Mouse (Mus musculus) forebrain, postnatal 0 days (tissue): ENCODE data around the gene Zfp768. TPM values are rescaled to one million over a fixed set of nuclear protein-coding genes. Genes with fewer than 3 reads are reported as not detected.
"Not testable (repeated sequence)": the region's sequence is repeated elsewhere in the genome, so short reads cannot be mapped to it uniquely, and the experiment has no call there.

ENCODE experiments used
- ATAC-seq: fragments of 200-750 bp; cut with Nextera tagmentation; 2 replicates; pipeline ENCODE4 v1.8.0; 2017; ENCODE audit warnings: mild to moderate bottlenecking, moderate library complexity
- DNase-seq: peaks from one replicate; pipeline ENCODE4 v3.0.0-alpha.2; 2015
- H3K27ac ChIP-seq: fragments of 300-500 bp; sonication (generic); 2 replicates; pipeline ENCODE4 v1.5.1; 2014; ENCODE audit warnings: low read depth, mild to moderate bottlenecking, antibody characterized with exemption, low read length, moderate library complexity, mixed read lengths
- H3K27me3 ChIP-seq: fragments of 300-500 bp; sonication (generic); 2 replicates; pipeline ENCODE4 v1.6.1; 2014; ENCODE audit warnings: mild to moderate bottlenecking, low read length, mixed read lengths; ENCODE audit not compliant: insufficient read depth
- H3K36me3 ChIP-seq: fragments of 300-500 bp; sonication (generic); 2 replicates; pipeline ENCODE4 v1.6.1; 2014; ENCODE audit warnings: mild to moderate bottlenecking, moderate library complexity; ENCODE audit not compliant: insufficient read depth
- H3K4me1 ChIP-seq: fragments of 300-500 bp; sonication (generic); 2 replicates; pipeline ENCODE4 v1.6.1; 2014; ENCODE audit warnings: antibody characterized with exemption; ENCODE audit not compliant: insufficient read depth
- H3K4me2 ChIP-seq: fragments of 300-500 bp; sonication (generic); 2 replicates; pipeline ENCODE4 v1.6.1; 2014; ENCODE audit warnings: low read depth, mild to moderate bottlenecking, moderate library complexity
- H3K4me3 ChIP-seq: fragments of 300-500 bp; sonication (generic); 2 replicates; pipeline ENCODE4 v1.5.1; 2014; ENCODE audit warnings: low read depth, low read length, mixed read lengths
- H3K9ac ChIP-seq: fragments of 300-500 bp; sonication (generic); 2 replicates; pipeline ENCODE4 v1.6.1; 2014; ENCODE audit warnings: mild to moderate bottlenecking
- H3K9me3 ChIP-seq: fragments of 300-500 bp; sonication (generic); 2 replicates; pipeline ENCODE4 v1.6.1; 2016; ENCODE audit warnings: low read length
- CTCF ChIP-seq: sonication (generic); IDR thresholded peaks from 2 replicates; pipeline ENCODE4 v1.5.1; 2016; ENCODE audit warnings: antibody characterized with exemption, control low read depth, low read depth
- WGBS: fragments of 180-500 bp; shearing (Covaris S2); extraction: QIAGEN DNeasy Blood & Tissue Kit; methylation state at CpG from one replicate; pipeline ENCODE4 v1.1.7; 2014; 5-methylcytosine and 5-hydroxymethylcytosine counted together
- polyA plus RNA-seq: library from polyadenylated mRNA; unstranded; fragments of >200 nt; fragmentation: Nextera tagmentation; extraction: Ambion mirVana; gene quantifications from 2 replicates; pipeline ENCODE4 v1.2.1, GENCODE M21; 2015
- total RNA-seq: library from RNA; depleted of rRNA; stranded (reverse); fragments of >200 nt; gene quantifications from 2 replicates; pipeline ENCODE4 v1.2.3, GENCODE M21; 2014

The Zfp768 gene
- total and polyA plus RNA-seq, 2 experiments from 2014 or later: 10.0 to 31.7 TPM

DNA sequence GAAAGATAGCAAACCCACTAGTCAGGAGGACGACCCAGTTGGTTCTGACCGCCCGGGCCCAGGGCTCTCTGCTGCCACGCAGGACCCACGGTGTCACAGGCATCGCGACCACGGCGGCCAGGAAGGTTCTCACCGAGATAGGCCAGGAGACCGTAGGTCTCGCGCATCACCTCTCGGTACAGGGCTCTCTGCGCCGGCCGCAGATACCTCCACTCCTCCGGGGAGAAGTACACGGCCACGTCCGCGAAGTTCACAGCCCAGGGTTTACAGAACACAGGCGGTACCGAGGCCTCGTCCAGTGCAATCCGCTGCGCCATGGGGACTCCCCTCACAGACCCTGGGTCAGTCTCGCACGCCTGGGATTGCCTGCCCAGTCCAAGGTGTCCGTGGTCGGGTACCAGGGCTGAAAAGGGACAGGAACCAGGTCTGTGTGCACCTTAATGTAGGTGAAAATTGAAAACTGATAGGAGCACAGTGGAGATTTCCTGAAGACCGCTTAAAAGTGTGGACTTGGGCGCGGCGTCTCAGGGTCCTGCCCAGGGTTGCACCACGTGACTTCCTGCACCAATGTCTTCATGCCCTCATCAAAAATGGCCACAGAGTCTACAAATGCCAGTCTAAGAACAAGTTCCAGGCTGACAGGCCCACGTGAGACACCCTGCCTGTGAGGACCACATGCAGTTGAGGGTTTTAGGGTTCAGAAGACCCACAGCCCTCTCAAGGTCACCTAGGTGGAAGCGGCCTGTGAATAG lies 41.4 kb upstream of the Zfp768 start, which contains the start of gene 9130019O22Rik:
9130019O22Rik (minus strand) TSS at position 526 of the 752 bp plus-strand sequence.
- no peaks in the 10 kb centered on the region for H3K4me1 ChIP-seq
- peaks cover 8% of the 10 kb centered on the region; the same call in 1 of the 2 replicates for H3K36me3 ChIP-seq
- H3K27me3 ChIP-seq: no peaks in the 10 kb centered on the region
- H3K27ac ChIP-seq: no peak within 1 kb of the TSS
- peak within 1 kb of the TSS; percentile 46 for H3K4me3 ChIP-seq
- peak within 1 kb of the TSS; percentile 52 for H3K9ac ChIP-seq
- TF ChIP-seq CTCF: no peak
- WGBS: 15% methylated on average over 38 of the region's 38 CpGs
- peak; percentile 95 for ATAC-seq
- H3K9me3 ChIP-seq: no peaks in the 10 kb centered on the region
- peak; percentile 90 for DNase-seq
- peak within 1 kb of the TSS; percentile 77 for H3K4me2 ChIP-seq

DNA sequence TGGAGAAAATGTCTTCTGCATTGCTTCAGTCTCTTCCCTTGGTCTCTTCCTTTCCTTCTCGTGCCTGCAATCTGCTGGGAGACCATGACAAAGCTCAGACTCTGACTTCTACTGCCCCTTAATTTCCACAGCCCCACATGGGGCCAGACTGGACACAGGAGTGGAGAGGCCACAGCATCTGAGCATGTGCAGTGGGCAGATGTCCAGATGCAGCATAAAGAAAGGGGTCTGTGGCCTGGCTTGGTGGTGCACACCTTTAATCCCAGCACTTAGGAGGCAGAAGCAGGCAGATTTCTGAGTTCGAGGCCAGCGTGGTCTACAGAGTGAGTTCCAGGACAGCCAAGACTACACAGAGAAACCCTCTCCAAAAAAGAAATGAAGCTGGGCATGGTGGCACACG lies 40.2 kb upstream of the Zfp768 start:
- WGBS: 93% methylated on average over 4 of the region's 4 CpGs
- not testable (repeated sequence) for H3K4me1 ChIP-seq, H3K9ac ChIP-seq, H3K36me3 ChIP-seq, H3K27me3 ChIP-seq, H3K4me2 ChIP-seq, H3K4me3 ChIP-seq, DNase-seq, H3K9me3 ChIP-seq, ATAC-seq, H3K27ac ChIP-seq

- Histone ChIP-seq H3K27me3 (no peaks in the 10 kb centered on the region), H3K4me1 (no peaks in the 10 kb centered on the region), H3K9me3 (no peaks in the 10 kb centered on the region), H3K9ac (no peak overlapping the region), H3K36me3 (peaks cover 4% of the 10 kb centered on the region; the same call in 1 of the 2 replicates), H3K27ac (no peak overlapping the region), H3K4me2 (no peak overlapping the region), H3K4me3 (no peak overlapping the region)
- TF ChIP-seq CTCF: no peak
- ATAC-seq: no peak
- DNase-seq: no peak
- 83% methylated on average over 6 of the region's 6 CpGs for WGBS
Measured at GRCm38 (mm10) chr7:127378310-127378921, 33.0 kb upstream of the Zfp768 start.

GRCm38 (mm10) chr7:127375271-127376245 lies 30.2 kb upstream of the Zfp768 start, which contains the start of gene Zfp747:
TSS of gene Zfp747 (minus strand) at chr7:127376050.
- Histone ChIP-seq H3K4me2 (peak within 1 kb of the TSS; percentile 81), H3K27ac (peak within 1 kb of the TSS; percentile 69), H3K4me3 (peak within 1 kb of the TSS; percentile 63), H3K9ac (peak within 1 kb of the TSS; percentile 70)
- not testable (repeated sequence) for H3K27me3 ChIP-seq, H3K4me1 ChIP-seq, H3K36me3 ChIP-seq, H3K9me3 ChIP-seq
- peak; percentile 84 for TF ChIP-seq CTCF
- DNase-seq (peak; percentile 95), ATAC-seq (peak; percentile 97)
- WGBS: 3% methylated on average over 48 of the region's 49 CpGs

GRCm38 (mm10) chr7:127371870-127372269 lies 26.5 kb upstream of the Zfp768 start:
- H3K4me1 ChIP-seq: not testable (repeated sequence)

GRCm38 (mm10) chr7:127371213-127371612 lies 25.8 kb upstream of the Zfp768 start:
- no peak overlapping the region for H3K4me2 ChIP-seq
- H3K27ac ChIP-seq: no peak overlapping the region
- WGBS: 89% methylated on average over 2 of the region's 2 CpGs
- no peak overlapping the region for H3K4me3 ChIP-seq
- ATAC-seq (no peak), DNase-seq (no peak)
- no peak overlapping the region for H3K9ac ChIP-seq
- no peaks in the 10 kb centered on the region for H3K4me1 ChIP-seq
- no peaks in the 10 kb centered on the region for H3K9me3 ChIP-seq
- TF ChIP-seq CTCF: no peak
- no peaks in the 10 kb centered on the region for H3K27me3 ChIP-seq
- peaks cover 4% of the 10 kb centered on the region; the same call in 1 of the 2 replicates for H3K36me3 ChIP-seq

More at GRCm38 (mm10) chr7:127371870-127372269, 26.5 kb upstream of the Zfp768 start:
- not testable (repeated sequence) for H3K27me3 ChIP-seq, H3K27ac ChIP-seq, ATAC-seq, H3K9ac ChIP-seq, H3K9me3 ChIP-seq, H3K4me2 ChIP-seq, H3K4me3 ChIP-seq, DNase-seq, H3K36me3 ChIP-seq
- WGBS: 85% methylated on average over 3 of the region's 3 CpGs
